Mouse (Mus musculus) induced T-regulatory cell, adult 2 months (primary cell): ENCODE measurements around the gene Sfmbt1.

Experiments used
- DNase-seq: peaks from one replicate; pipeline ENCODE4 v3.0.0-alpha.2; 2012; ENCODE audit warnings: low read depth

Gene Sfmbt1

DNA sequence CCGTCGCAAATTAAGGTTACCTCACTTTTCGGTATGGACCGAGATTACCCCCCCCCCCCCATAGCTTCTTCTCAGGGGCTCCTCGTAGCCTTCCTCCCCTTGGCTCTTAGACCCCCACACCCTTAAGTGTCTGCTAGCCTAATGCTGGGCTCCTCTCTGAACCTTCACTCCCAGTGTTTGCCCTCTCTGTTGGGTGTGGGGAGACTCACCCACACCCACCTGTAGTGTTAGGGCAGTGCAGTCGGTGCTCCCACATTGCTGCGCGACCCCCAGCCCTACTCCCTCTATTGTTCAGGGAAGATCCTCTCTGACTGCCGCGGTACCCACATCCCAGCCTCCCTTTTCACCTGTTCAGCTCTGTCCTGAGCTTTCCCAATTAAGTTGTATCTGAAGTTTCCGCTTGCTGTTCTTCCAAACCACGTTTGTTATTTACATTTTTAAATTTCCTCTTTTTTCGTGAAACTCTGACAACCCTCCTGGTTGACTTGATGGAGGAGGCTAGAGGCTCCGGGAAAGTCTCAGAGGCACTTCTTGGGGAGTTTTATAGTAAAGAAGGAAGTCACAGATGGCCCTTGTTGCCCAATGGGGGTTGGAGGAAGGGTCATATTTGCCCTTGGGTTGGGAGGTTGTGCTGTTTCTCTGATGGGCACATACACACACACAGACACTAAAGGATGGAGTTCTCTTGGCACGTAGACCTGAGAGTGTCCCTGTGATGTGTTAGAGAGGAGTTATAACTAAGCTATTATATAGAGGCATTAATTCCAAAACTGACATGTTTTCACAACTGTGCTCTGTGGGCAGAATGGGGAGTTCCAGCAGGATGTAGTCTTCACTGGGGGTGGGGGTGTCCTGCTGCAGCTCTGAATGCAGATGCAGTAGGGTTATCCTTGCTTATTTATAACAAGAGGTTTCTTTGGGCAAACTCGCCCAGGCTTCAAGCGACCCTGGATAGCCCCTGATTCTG, 111.8 kb downstream of the Sfmbt1 start:
- peak; percentile 67 for DNase-seq

DNA sequence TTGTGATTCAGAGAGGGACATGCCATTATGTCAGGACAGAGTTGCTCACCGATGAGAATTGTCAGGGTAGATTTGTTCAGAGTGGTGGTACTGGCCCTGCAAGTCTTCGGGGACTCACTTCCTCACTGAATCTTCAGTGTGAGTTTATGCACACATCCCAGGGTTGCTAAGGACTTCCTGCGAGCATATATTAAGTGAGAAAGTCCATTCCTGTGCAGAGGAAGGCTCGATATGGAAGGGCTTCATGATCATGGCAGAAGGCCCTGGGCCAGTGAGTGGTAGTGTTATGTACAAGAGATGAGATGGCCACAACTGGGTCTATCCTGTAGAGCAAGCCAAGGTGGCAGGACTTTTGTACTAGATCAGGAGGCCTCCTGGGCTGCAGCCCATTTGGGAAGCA, 112.8 kb downstream of the Sfmbt1 start:
- DNase-seq: peak; percentile 21

DNA sequence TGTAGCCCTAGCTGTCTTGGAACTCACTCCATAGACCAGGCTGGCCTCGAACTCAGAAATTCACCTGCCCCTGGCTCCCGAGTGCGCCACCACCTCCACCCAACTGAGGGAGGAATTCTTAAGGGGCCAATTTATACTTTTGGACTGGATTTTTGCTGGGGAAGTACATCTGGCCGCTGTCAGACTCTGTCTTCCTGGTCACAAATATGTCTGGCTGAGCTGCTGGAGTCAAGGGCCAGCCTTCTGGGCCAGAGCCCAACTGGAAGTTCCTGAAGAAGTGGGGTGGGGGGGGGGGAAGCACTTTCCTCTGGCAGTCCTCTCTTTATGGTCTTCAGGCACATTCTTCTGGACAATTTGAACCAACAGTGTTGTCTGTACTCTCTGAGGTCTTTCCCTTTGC, 113.4 kb downstream of the Sfmbt1 start:
- DNase-seq: no peak

DNA sequence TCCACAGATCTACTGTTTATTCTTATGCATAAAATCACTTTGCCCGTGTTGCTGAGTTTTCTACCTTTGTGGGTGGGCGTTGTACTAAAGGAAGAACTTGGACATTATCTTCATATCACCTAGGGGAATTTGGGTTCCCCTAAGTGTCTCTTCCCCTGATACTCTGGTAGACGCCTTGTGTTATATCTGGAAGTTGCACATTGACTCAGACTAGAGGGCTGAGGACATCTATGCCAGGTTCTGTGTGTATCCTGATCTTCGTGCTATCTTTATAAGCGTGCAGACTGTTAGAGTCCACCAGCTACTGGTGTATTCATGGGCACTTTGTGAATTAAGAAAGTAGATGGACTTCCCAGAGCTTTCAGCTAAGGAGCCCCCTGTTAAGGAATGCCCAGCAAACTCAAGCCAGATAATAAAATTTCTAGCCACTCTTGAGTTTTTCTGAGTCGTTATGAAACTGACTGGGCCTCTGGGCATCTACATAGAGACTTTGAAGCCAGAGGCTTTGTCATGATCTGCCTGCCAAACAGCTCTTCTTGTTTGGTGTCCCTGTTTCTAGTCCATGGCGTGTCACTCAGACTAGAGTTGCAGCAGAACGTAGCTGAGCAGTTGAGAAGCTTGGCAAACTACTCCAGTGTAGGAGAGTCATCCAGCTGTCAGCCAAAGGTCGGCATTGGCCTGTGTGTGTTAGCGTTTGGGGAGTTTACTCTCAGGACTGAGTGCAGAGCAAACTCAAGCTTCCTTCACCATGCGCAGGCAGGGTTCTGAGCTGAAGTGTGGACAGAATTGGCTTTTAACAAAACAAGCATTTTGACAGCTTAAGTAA, 114.2 kb downstream of the Sfmbt1 start:
- peak; percentile 19 for DNase-seq

DNA sequence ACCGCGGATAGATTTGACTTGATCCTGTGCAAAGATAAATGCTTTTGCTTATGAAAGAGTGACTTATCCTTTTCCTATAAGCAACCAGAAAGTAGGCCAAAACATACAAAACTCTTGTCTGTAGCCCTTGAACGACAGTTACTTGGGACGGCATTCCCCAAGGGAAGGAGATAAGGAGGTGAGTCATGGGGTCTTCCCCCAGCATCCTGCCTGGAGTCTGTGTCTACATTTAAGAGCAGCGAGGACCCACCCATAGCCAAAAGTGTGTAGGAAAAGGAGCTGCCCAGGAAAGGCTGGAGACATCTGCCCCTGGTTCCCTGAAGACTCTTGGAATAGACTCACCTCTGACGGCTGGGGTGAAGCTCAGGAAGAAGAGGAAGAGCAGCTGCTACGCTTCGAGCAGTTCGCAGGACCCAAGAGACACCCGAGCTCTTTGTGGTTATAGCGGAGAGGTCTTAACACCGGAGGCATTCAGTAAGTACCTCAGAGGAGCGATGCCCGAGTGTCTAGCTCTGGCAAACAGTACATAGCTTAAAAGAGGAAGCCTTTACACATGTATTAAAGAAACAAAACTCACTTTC, 122.9 kb downstream of the Sfmbt1 start:
- no peak for DNase-seq

DNA sequence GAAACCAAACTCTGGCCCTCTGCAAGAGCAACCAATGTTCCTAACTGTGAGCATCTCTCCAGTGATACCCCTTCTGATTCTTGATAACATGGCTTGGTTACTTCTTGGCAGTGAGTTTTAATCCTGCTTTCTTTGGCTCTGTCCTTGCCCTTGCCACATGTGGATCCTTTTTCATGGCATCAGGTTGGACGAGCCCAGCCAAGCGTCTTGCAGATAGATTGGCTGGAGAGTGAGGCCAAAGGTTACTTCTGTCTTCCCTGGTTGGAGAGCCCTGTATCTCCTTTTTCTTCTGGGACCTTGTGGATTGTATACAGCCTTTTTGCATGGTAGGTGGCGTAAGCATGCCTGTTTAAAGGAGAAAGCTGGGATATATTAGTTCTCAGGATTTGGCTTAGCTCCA, 129.1 kb downstream of the Sfmbt1 start:
- DNase-seq: no peak

DNA sequence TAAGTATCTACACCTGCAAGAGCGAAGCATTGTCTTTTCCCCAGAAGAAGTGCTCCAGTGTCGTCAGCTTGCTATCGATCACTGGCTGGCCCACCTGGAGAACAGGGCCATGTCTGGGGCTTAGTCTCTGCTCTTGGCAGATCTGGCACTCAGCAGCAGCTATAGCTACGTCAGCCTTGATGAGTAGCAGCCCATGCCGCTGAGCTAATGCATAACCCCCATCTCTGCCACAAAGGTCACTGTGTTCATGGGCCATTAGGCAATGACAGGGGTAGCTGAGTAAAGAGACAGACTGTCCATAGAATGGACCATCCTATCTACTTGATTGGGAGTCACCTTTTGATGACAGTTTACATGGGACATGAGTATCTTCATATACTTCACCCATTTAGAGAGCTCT, 135.9 kb downstream of the Sfmbt1 start:
- no peak for DNase-seq

DNA sequence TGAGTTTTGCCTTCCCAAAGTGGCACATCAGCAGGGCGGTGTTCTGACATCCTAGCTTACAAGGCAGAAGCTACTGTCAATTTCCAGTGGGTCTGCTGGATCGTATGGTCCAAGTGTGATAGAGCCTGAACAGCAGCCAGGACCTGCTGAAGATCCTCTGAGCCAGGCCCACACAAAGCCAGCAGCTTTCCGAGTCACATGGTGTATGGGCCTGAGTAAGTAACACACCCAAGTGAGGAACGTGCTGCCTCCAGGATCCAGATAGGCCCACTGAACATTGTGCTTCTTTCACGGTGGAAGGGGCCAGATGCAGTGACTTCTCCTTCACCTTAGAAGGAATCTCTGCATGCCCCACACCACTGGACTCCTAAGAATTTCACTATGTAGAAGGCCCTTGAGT, 137.7 kb downstream of the Sfmbt1 start:
- no peak for DNase-seq

DNA sequence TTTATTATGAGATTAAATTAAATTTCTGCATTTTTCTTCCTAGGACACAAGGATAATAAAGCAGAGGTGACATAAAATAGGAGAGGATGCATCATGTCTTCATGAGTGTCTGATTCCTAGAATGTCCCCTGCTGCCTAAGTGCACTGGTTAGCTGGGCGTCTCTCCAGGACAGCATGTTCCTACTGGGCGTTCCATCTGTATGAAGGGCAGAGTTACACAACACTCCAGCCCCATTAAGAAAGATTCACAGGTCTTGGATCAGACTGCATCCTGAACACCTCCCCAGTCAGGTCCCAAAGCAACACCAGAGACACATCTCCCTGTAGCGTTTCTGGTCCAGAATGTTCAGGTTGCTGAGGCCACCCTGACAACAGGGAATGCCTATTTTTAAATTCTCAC, 140.7 kb downstream of the Sfmbt1 start:
- DNase-seq: no peak

DNA sequence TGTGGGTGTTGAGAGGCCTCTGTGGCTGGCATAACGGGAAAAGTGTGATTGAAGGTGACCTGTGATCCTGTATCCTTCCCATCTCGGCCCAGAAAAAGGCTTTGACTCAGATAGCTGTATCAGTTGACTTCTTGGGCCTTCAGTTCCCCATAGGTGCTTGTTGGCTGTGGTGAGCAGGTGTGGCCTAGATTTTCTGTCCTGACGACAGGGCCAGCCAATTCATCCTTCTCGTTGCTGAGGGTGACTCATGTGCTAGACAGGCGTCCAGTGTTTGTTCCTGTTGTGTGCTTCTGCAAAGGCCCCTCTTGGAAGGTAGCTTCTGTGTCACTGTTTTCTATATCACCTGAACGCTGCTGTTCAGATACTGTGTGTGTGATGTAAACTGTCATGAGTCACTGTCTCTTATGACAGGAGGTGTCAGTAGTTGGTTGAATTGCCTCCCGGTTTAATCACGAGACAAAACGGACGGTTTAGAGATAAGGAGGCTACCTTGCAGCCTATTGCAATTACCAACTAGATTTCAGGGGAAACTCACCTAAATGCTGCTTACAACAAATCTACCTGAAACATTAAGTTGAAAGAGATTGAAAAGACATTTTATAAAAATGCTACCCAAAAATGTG, 142.3 kb downstream of the Sfmbt1 start:
- DNase-seq: no peak

DNA sequence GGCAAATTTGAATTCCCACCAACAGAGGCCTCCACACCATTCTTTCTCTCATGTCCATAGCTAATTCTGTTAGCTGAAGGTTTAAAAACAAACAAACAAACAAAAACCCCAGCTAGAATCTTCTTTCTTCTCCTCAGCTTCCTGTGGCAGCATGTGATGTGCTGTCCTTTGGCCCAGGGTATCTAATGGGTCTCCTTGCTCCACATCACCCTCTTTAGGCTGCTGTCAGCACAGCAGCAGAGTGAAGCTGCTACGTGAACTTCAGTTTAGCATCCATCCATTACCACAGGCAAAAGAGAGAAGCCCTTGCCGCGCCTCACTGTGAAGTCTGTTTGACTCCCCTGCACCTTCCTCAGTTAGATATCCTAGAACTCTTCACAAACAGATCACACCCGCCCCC, 143.3 kb downstream of the Sfmbt1 start:
- DNase-seq: peak; percentile 39

DNA sequence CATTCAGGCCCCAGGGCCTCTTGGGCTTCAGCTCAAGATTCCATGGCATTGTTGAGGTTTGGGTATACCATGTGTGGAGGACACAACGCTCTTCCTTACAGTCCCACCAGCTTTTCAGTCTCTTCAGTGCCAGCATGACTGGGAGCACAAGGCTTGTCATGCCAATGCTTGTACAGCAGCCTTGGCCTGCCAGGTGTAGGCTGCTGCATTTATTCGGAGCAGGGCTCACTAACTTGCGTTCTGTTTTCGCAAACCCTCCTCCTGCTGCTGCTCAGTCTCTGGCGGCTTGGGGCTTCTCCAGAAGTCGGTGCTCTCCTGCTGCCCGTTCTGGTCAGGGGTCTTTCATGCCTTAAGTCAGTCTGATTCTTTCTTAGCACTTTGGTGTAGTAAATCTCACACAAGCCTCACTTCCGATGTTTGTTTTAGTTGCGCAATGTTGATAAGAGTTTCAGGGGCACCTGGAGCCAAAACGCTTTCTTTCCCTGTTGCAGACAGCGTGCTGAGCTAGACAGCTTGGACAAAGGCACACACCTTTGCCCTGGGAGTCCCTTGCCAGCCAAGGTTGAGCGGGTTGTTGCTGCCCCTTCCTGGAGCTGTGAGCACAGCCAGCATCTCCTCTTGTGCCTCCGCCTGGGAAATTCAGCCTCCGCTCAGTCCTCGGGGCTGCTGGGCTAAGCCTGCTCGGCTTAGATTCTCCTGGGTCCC, 146.9 kb downstream of the Sfmbt1 start:
- no peak for DNase-seq

DNA sequence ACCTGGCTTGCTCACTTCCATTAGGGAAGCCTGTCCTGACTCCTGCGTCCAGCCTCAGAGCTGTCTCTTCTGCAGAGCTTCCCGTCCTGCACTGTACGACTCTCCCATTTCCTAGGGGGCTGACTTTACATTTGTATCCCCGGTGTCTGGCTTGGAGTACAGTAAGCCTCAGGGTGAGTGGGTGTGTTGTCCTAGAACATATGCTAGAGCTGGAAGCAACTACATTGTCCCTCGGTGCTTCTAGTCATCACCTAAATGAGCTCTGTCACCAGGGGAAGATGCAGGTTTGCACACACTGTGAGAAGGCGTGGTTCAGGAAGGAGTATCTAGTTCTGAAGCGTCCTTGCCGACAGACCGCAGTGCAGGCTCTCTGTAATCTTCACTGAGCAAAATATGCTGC, 147.7 kb downstream of the Sfmbt1 start:
- DNase-seq: no peak

DNA sequence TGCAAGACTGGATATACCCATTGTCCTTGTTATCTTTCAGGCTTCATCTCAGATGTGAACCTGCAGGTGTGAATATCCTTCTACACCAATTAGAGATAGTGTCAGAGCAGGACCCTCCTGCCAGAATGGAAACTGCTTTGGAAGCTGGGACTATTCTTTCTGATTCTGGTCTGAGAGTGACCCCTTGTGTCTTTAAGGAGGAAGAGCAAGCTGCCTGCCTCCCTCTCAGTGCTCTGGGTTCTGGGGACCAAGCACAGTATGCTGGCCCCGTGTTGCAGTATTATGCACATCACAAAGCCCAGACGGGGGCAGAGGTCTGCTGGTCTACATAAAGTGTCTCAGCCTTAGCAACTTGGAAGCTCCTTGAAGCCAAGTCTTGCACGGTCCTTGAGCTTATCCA, 150.7 kb downstream of the Sfmbt1 start:
- peak; percentile 15 for DNase-seq

DNA sequence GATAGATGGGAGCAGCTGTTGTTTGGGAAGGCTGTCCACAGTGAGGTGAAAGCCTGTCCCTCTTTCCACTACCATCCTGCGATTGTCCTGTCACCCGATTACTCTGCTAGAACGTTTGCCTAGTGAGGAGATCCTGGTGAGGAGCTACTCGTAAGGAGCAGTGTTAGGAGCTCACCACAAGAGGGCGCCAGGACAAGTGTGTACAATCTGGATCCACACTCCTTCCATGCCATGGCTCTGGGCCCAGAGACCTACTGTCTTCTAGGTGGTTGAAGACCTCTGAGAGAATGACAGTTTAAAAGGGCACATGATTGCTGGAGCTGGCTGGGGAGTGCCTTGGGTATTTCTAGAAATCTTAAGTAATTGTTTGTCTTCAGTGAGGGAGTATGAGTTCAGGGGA, 152.4 kb downstream of the Sfmbt1 start:
- DNase-seq: peak; percentile 75

DNA sequence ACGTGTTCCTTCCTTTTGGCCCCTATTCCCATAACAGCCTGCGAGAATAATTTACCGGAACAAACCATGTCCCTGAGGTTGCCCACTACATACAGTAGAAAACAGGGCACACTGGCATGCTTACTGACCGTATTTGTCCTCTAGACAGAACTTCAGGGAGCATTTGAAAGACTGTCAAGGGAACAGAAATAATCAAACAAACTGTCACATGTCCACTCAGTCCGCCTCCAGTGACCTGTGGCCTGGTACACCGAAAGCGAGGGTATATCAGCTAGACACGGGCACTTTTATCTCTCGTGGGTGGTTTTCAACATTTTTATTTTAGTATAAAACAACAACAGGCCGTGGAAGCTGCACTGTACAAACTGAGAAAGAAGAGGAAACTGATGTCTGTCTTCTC, 154.2 kb downstream of the Sfmbt1 start:
- DNase-seq: no peak

DNA sequence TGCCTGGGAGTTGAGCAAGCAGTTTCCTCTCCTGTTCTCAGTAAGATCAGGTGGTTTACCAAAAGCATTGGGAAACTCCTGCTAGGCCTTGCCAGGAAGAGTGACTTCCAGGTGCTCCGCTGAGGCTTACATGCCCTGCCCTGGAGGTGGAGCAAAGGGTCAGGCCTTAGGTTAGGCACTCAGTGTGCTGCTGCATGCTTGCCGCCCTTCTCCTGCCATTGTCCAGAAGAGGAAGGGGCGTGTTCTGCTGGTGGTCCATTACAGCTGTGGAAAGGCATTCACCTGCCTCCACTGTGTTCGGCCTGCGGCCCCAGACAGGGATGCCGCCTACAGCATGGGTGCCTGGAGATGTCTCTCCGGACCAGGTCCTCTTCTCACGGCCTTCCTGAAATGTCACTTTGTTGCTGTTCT, 154.7 kb downstream of the Sfmbt1 start:
- no peak for DNase-seq

DNA sequence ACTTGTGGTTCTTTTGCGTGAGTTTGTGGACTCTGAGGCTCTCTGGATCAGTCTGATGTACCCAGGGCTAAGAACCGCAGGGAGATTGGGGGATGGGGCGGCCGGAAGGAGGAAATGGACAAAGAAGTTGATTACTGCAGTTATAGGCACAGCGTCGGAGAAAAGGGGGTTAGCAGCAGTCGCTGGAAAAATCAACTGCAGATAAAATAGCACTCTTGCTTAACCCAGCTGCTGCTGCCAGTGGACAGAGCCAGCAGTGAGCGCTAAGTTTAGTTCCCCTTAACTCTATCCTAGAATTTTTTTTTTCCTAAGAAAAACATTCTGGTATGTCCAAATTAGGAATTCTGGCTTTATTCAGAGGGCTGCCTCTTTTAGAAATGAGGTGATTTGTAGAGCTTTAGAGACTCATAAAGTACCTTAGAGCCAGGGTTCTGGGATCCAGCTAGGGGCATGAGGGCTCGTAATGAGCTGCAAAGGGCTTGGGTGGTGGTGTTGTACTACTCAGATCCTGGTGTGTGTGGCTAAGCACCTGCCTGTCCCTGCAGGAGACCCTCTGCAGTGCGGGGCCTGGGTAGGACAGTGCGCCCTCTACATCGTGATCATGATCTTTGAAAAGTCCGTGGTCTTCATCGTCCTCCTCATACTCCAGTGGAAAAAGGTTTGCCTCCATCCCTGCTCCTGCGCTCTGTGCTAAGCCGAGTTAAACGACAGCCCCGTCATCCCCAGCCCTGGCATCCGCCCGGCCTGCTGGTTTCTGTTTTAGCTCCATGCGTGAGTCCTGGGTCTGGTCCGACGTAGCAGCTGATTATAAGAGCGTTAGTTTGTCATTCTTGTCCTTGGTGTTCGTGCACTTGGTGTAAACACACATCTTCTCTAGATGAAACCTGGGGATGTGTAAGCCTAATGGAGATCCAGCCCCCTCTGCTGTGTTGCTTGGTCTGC, 155.8 kb downstream of the Sfmbt1 start:
- DNase-seq: no peak
